Mouse (Mus musculus): ENCODE data around the gene Orc1.
A peak's percentile ranks its signal among the peaks of the same experiment; 100 is the strongest.

Orc1 gene

DNA sequence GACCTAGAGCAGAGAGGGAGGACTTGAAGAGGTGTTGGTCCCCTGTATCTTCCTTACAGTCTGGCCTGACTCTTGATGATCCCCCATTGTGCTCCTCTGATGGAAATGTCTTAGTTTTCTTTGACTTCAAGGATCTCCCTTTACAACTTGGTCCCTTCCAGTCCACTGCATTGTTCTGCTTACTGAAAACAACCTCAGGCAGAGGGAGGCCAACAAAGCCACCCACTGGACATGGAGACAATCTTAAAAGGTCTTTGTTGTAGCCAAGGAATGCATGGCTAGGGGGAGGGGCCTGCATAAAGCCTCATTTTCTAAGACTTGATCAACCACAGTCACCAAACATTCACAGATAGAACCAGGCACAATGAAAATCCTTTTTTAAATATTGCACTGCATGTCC is 55.9 kb downstream of the Orc1 start:
- no peak for DNase-seq (ENCODE audit: low spot score in 2 of 2)

DNA sequence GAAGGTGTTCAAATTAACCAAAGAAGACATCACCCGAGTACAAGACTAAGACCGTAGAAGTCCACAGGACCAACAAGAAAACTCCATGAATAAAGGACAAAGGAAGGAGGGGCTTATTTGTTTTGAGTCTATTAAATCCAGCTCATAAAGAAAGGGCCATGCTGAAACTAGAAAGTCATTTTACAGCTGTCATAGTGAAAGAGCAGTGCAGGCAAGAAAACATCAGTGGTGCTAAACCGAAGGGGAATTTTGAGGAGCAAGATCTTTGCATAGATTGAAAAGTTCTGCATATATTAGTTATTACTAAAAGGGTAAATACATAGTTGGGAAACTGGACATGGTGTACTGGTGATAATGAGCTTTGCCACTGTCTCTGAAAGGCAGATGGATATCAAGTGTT is 58.5 kb downstream of the Orc1 start:
- no peak for DNase-seq (ENCODE audit: low spot score in 2 of 2)

DNA sequence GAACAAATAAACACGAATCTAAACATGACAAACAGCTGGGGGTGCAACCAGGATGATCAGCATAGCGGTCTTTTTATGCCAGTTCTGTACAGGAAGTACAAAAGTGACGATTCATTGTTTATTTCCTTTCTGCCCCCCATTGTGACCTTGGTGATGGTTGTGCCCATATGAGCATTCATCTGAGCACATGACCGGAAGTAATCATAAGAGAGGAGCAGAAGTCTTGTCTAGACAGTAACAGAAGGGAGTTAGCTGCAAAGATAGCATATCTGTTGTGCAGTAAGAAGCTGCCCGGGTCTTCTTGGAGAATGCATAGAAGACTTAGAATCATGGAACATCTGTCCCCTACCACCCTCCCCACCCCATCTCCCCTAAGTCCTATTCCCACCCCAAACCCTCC is 59.5 kb downstream of the Orc1 start:
- DNase-seq (ENCODE audit: low spot score in 2 of 2) = peak in 1 of 2 experiments; percentile 29

DNA sequence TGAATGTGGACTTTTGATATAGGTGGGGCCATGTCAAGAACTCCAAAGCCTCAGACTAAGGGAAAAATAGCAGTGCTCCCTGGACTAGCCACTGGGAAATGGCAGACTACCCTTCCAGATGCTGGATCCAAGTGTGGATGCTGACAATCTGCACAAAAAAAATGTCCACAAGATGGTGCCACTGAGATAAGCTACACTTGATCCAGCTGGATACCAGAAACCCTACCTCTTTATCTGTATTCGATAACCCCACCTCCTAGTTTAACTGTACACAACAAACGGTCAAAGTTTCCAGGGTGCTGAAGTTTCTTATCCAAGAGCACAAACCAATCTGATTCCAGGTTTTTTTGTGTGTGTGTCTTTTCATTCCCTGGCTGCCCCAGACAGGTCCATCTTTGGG is 85.2 kb downstream of the Orc1 start:
- no peak for DNase-seq (ENCODE audit: low spot score in 2 of 2)
